ENCODE assay signal across 17 mouse cellular contexts in genomic region chr3:66422445-66423037, GRCm38 (mm10).
DNase-seq lines count a peak whose midpoint lies in the region; ATAC-seq lines count a peak whose summit lies in the region.
"Had no signal": no experiment of that assay in that cellular context is flagged by ENCODE, and none has a peak within 500 bp of the region (broad histone marks: within the 10 kb centered on the region; RNA-seq: fewer than 3 reads in every experiment).

No protein-coding gene starts in this region.

- no peak overlapping the region for H3K9ac ChIP-seq in hindbrain, embryonic 13.5 days
- no peak overlapping the region for H3K9ac ChIP-seq in hindbrain, embryonic 16.5 days (ENCODE audit: low read depth, low read length)
- no peak overlapping the region for H3K9ac ChIP-seq in midbrain, embryonic 13.5 days (replicated peaks)
- H3K9ac ChIP-seq: intestine, embryonic 15.5 days; liver, embryonic 15.5 days had no signal

- DNase-seq in embryo, embryonic 10.5 days (ENCODE audit: low spot score) = peak; percentile 27
- peak; percentile 64 for DNase-seq in forelimb bud, embryonic 11.5 days (ENCODE audit: low read depth, low spot score)
- no peak for DNase-seq in right cerebral cortex, postnatal 36 days (ENCODE audit: low spot score in 2 of 2)
- no peak for DNase-seq in lung, postnatal 25 days (ENCODE audit: low spot score)
- DNase-seq: adrenal gland, postnatal 14 days; cerebellum, adult 2 months; heart, adult 18-20 months; lung, postnatal 10 days; right cerebral cortex, postnatal 25 days; thymus, postnatal 4 days had no signal

- H3K4me2 ChIP-seq in hindbrain, embryonic 13.5 days = no peak overlapping the region
- H3K4me2 ChIP-seq in hindbrain, embryonic 16.5 days (ENCODE audit: low read length) = no peak overlapping the region
- no peak overlapping the region for H3K4me2 ChIP-seq in midbrain, embryonic 13.5 days (replicated peaks)
- H3K4me2 ChIP-seq: intestine, embryonic 15.5 days; liver, embryonic 15.5 days had no signal

- WGBS in hindbrain, embryonic 13.5 days = 49% methylated on average over 6 of the region's 6 CpGs
- WGBS in hindbrain, embryonic 16.5 days = 40% methylated on average over 6 of the region's 6 CpGs
- 47% methylated on average over 6 of the region's 6 CpGs for WGBS in midbrain, embryonic 13.5 days

- peaks cover 5% of the 10 kb centered on the region; the same call in 1 of the 2 replicates for H3K4me1 ChIP-seq in hindbrain, embryonic 13.5 days (replicated peaks)
- no peaks in the 10 kb centered on the region for H3K4me1 ChIP-seq in hindbrain, embryonic 16.5 days (ENCODE audit: control insufficient read depth, insufficient read depth, low read depth, low read length)
- peaks cover 12% of the 10 kb centered on the region; the same call in 1 of the 2 replicates for H3K4me1 ChIP-seq in midbrain, embryonic 13.5 days (replicated peaks)
- H3K4me1 ChIP-seq: intestine, embryonic 15.5 days; liver, embryonic 15.5 days had no signal

- H3K27ac ChIP-seq in hindbrain, embryonic 13.5 days = no peak overlapping the region
- H3K27ac ChIP-seq in hindbrain, embryonic 16.5 days (ENCODE audit: low read depth, low read length) = no peak overlapping the region
- H3K27ac ChIP-seq in midbrain, embryonic 13.5 days = no peak overlapping the region
- H3K27ac ChIP-seq: intestine, embryonic 15.5 days; liver, embryonic 15.5 days had no signal

- ATAC-seq in hindbrain, embryonic 13.5 days (ENCODE audit: low FRiP score) = peak; percentile 61
- ATAC-seq in hindbrain, embryonic 16.5 days = no peak
- peak; percentile 68 for ATAC-seq in midbrain, embryonic 13.5 days
- ATAC-seq: activated CD4-positive, CD25-positive, alpha-beta regulatory T cell, adult 4 months; intestine, embryonic 15.5 days; Patski had no signal

- no peaks in the 10 kb centered on the region for H3K36me3 ChIP-seq in hindbrain, embryonic 13.5 days
- no peaks in the 10 kb centered on the region for H3K36me3 ChIP-seq in hindbrain, embryonic 16.5 days (ENCODE audit: control insufficient read depth, insufficient read depth, low read length)
- H3K36me3 ChIP-seq in midbrain, embryonic 13.5 days = no peaks in the 10 kb centered on the region
- H3K36me3 ChIP-seq: intestine, embryonic 15.5 days; liver, embryonic 15.5 days had no signal

- no peak overlapping the region for H3K4me3 ChIP-seq in hindbrain, embryonic 13.5 days
- H3K4me3 ChIP-seq in hindbrain, embryonic 16.5 days (ENCODE audit: low read length) = no peak overlapping the region
- no peak overlapping the region for H3K4me3 ChIP-seq in midbrain, embryonic 13.5 days (replicated peaks)
- H3K4me3 ChIP-seq: intestine, embryonic 15.5 days; liver, embryonic 15.5 days had no signal

- H3K9me3 ChIP-seq in hindbrain, embryonic 13.5 days = no peaks in the 10 kb centered on the region
- H3K9me3 ChIP-seq in hindbrain, embryonic 16.5 days (ENCODE audit: control insufficient read depth, low read length) = no peaks in the 10 kb centered on the region
- no peaks in the 10 kb centered on the region for H3K9me3 ChIP-seq in midbrain, embryonic 13.5 days
- H3K9me3 ChIP-seq: intestine, embryonic 15.5 days; liver, embryonic 15.5 days had no signal

- H3K27me3 ChIP-seq in hindbrain, embryonic 13.5 days = 0 out of 2 replicates have a peak, but pooled peaks cover 2% of the 10 kb centered on the region
- H3K27me3 ChIP-seq in hindbrain, embryonic 16.5 days (replicated peaks; ENCODE audit: control insufficient read depth, insufficient read depth, low read length) = no peaks in the 10 kb centered on the region
- no peaks in the 10 kb centered on the region for H3K27me3 ChIP-seq in midbrain, embryonic 13.5 days
- H3K27me3 ChIP-seq: intestine, embryonic 15.5 days had no signal

Comparison
In these comparisons a context has a peak if more than half of its experiments do, and no peak if none do; other contexts are left out.
1. DNase-seq: peak in embryo, embryonic 10.5 days (single experiment) and forelimb bud, embryonic 11.5 days (single experiment); none in right cerebral cortex, postnatal 36 days (0 of 2) and lung, postnatal 25 days (single experiment).